Mouse (Mus musculus): ENCODE measurements around the gene Dctn2. TPM values are rescaled to one million over a fixed set of nuclear protein-coding genes. Genes with fewer than 3 reads are reported as not detected.

The Dctn2 gene
- polyA plus RNA-seq (2011; ENCODE audit: insufficient read depth, insufficient read length, low replicate concordance, missing spikeins): 68.6 and 115 TPM in 2 replicates

GRCm38 (mm10) chr10:127266112-127267091, at the start of gene Dctn2:
Dctn2 (plus strand) TSS chr10:127266368.
- TF ChIP-seq CTCF (IDR thresholded peaks at IDR 0.05; ENCODE audit: control insufficient read depth, insufficient read depth, low read length) (no peak), POLR2A (IDR thresholded peaks at IDR 0.05; ENCODE audit: borderline replicate concordance, control insufficient read depth, low read depth, low read length) (peak; percentile 88)
- H3K4me3 ChIP-seq (replicated peaks; ENCODE audit: control insufficient read depth, low read depth, low read length): peak within 1 kb of the TSS; percentile 71
- H3K4me1 ChIP-seq (ENCODE audit: control insufficient read depth, insufficient read depth, low read length): peaks cover 5% of the 10 kb centered on the region
- H3K27ac ChIP-seq (ENCODE audit: control insufficient read depth, insufficient read depth, low read depth, low read length, poor library complexity): peak within 1 kb of the TSS; percentile 79
- under 1% methylated on average over 70 of the region's 70 CpGs for WGBS

- H3K4me1 ChIP-seq (ENCODE audit: control insufficient read depth, insufficient read depth, low read length): no peaks in the 10 kb centered on the region
- H3K4me3 ChIP-seq (replicated peaks; ENCODE audit: control insufficient read depth, low read depth, low read length): no peak overlapping the region
- no peak for TF ChIP-seq CTCF (IDR thresholded peaks at IDR 0.05; ENCODE audit: control insufficient read depth, insufficient read depth, low read length)
- TF ChIP-seq POLR2A (IDR thresholded peaks at IDR 0.05; ENCODE audit: borderline replicate concordance, control insufficient read depth, low read depth, low read length): no peak
- no peak overlapping the region for H3K27ac ChIP-seq (ENCODE audit: control insufficient read depth, insufficient read depth, low read depth, low read length, poor library complexity)
- WGBS: 89% methylated on average over 11 of the region's 11 CpGs
Observed at GRCm38 (mm10) chr10:127216456-127216855, 49.7 kb upstream of the Dctn2 start.

GRCm38 (mm10) chr10:127217177-127217576, 49.0 kb upstream of the Dctn2 start:
- TF ChIP-seq POLR2A (IDR thresholded peaks at IDR 0.05; ENCODE audit: borderline replicate concordance, control insufficient read depth, low read depth, low read length) (no peak), CTCF (IDR thresholded peaks at IDR 0.05; ENCODE audit: control insufficient read depth, insufficient read depth, low read length) (no peak)
- Histone ChIP-seq H3K27ac (ENCODE audit: control insufficient read depth, insufficient read depth, low read depth, low read length, poor library complexity) (no peak overlapping the region), H3K4me1 (ENCODE audit: control insufficient read depth, insufficient read depth, low read length) (no peaks in the 10 kb centered on the region), H3K4me3 (replicated peaks; ENCODE audit: control insufficient read depth, low read depth, low read length) (no peak overlapping the region)

- no peak overlapping the region for H3K27ac ChIP-seq (ENCODE audit: control insufficient read depth, insufficient read depth, low read depth, low read length, poor library complexity)
- H3K4me3 ChIP-seq (replicated peaks; ENCODE audit: control insufficient read depth, low read depth, low read length): no peak overlapping the region
- 87% methylated on average over 2 of the region's 2 CpGs for WGBS
- H3K4me1 ChIP-seq (ENCODE audit: control insufficient read depth, insufficient read depth, low read length): no peaks in the 10 kb centered on the region
- TF ChIP-seq CTCF (IDR thresholded peaks at IDR 0.05; ENCODE audit: control insufficient read depth, insufficient read depth, low read length) (no peak), POLR2A (IDR thresholded peaks at IDR 0.05; ENCODE audit: borderline replicate concordance, control insufficient read depth, low read depth, low read length) (no peak)
Observed at GRCm38 (mm10) chr10:127218339-127218738, 47.8 kb upstream of the Dctn2 start.

- Histone ChIP-seq H3K27ac (ENCODE audit: control insufficient read depth, insufficient read depth, low read depth, low read length, poor library complexity) (no peak overlapping the region), H3K4me1 (ENCODE audit: control insufficient read depth, insufficient read depth, low read length) (peaks cover 4% of the 10 kb centered on the region; the same call in 1 of the 2 replicates), H3K4me3 (replicated peaks; ENCODE audit: control insufficient read depth, low read depth, low read length) (no peak overlapping the region)
- TF ChIP-seq POLR2A (IDR thresholded peaks at IDR 0.05; ENCODE audit: borderline replicate concordance, control insufficient read depth, low read depth, low read length) (no peak), CTCF (IDR thresholded peaks at IDR 0.05; ENCODE audit: control insufficient read depth, insufficient read depth, low read length) (no peak)
- WGBS: 58% methylated on average over 6 of the region's 6 CpGs
Observed at GRCm38 (mm10) chr10:127225213-127225612, 41.0 kb upstream of the Dctn2 start.

- TF ChIP-seq CTCF (IDR thresholded peaks at IDR 0.05; ENCODE audit: control insufficient read depth, insufficient read depth, low read length) (no peak), POLR2A (IDR thresholded peaks at IDR 0.05; ENCODE audit: borderline replicate concordance, control insufficient read depth, low read depth, low read length) (no peak)
- peaks cover 6% of the 10 kb centered on the region for H3K4me1 ChIP-seq (ENCODE audit: control insufficient read depth, insufficient read depth, low read length)
- no peak overlapping the region for H3K4me3 ChIP-seq (replicated peaks; ENCODE audit: control insufficient read depth, low read depth, low read length)
- WGBS: 9% methylated on average over 10 of the region's 10 CpGs
- no peak overlapping the region; the same call in 1 of the 2 replicates for H3K27ac ChIP-seq (ENCODE audit: control insufficient read depth, insufficient read depth, low read depth, low read length, poor library complexity)
Observed at GRCm38 (mm10) chr10:127225732-127226131, 40.4 kb upstream of the Dctn2 start.

- no peak overlapping the region for H3K27ac ChIP-seq (ENCODE audit: control insufficient read depth, insufficient read depth, low read depth, low read length, poor library complexity)
- WGBS: 55% methylated on average over 8 of the region's 8 CpGs
- no peak for TF ChIP-seq CTCF (IDR thresholded peaks at IDR 0.05; ENCODE audit: control insufficient read depth, insufficient read depth, low read length)
- TF ChIP-seq POLR2A (IDR thresholded peaks at IDR 0.05; ENCODE audit: borderline replicate concordance, control insufficient read depth, low read depth, low read length): no peak
- no peak overlapping the region for H3K4me3 ChIP-seq (replicated peaks; ENCODE audit: control insufficient read depth, low read depth, low read length)
- H3K4me1 ChIP-seq (ENCODE audit: control insufficient read depth, insufficient read depth, low read length): peaks cover 6% of the 10 kb centered on the region
Observed at GRCm38 (mm10) chr10:127226318-127226895, 39.8 kb upstream of the Dctn2 start.

- H3K4me3 ChIP-seq (replicated peaks; ENCODE audit: control insufficient read depth, low read depth, low read length): no peak overlapping the region
- no peak for TF ChIP-seq CTCF (IDR thresholded peaks at IDR 0.05; ENCODE audit: control insufficient read depth, insufficient read depth, low read length)
- TF ChIP-seq POLR2A (IDR thresholded peaks at IDR 0.05; ENCODE audit: borderline replicate concordance, control insufficient read depth, low read depth, low read length): no peak
- H3K4me1 ChIP-seq (ENCODE audit: control insufficient read depth, insufficient read depth, low read length): peaks cover 6% of the 10 kb centered on the region
- WGBS: 24% methylated on average over 8 of the region's 8 CpGs
- no peak overlapping the region for H3K27ac ChIP-seq (ENCODE audit: control insufficient read depth, insufficient read depth, low read depth, low read length, poor library complexity)
Observed at GRCm38 (mm10) chr10:127227163-127227562, 39.0 kb upstream of the Dctn2 start.

Measured in bone marrow, adult 2 months (tissue).